Mouse (Mus musculus) retina, postnatal 7 days (tissue): Measurements from ENCODE around the gene Srsf5.
A peak's percentile ranks its signal among the peaks of the same experiment; 100 is the strongest.
"Not testable (repeated sequence)": the region's sequence is repeated elsewhere in the genome, so short reads cannot be mapped to it uniquely, and the experiment has no call there.

Source experiments
- DNase-seq: peaks from one replicate; pipeline ENCODE4 v3.0.0-alpha.2; 2012; ENCODE audit warnings: low read depth, low spot score

Gene Srsf5

GRCm38 (mm10) chr12:80945334-80945995 is at the start of gene Srsf5:
Gene Srsf5 (plus strand): TSS chr12:80945504.
- peak; percentile 98 for DNase-seq

DNA sequence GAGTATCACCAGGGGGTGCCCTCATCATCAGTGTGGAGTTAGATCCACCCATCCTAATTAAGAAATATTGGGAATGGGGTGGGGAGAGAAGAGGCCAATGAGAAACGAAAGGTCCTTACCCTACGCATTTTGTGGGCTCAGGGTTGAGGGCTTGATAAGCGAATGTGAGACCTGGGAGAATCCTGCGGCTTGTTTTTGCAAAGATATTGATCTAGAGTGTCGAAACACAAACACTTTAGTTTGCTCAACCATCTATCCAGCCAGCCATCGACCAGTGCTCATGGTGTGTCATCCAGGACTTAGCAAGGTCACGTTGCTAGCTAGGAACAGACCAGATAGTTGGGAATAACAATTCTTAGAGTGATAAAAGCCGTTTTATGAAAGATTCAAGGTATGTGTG is 35.7 kb upstream of the Srsf5 start:
- no peak for DNase-seq

DNA sequence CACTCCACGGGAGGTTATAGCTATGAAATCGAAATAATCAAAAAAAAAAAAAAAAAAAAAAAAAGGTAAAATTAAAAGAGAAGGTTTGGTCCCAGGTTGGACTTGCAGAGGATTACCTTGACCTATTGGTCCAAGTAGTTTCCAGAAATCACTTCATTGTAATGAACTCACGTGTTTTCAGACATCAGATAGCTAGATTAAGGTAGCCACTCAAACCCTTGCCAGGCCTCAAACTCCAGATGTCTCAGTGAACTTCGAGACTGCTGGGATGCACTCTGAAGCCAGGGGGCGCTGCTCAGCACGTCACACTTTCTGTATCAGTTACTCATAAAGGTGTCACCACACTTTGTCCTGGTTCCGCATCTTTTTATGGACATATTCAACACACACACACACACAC is 27.5 kb upstream of the Srsf5 start:
- no peak for DNase-seq

GRCm38 (mm10) chr12:80921301-80921700 is 24.0 kb upstream of the Srsf5 start:
- DNase-seq = no peak

- DNase-seq = no peak
Measured at GRCm38 (mm10) chr12:80922869-80923268, 22.4 kb upstream of the Srsf5 start.

DNA sequence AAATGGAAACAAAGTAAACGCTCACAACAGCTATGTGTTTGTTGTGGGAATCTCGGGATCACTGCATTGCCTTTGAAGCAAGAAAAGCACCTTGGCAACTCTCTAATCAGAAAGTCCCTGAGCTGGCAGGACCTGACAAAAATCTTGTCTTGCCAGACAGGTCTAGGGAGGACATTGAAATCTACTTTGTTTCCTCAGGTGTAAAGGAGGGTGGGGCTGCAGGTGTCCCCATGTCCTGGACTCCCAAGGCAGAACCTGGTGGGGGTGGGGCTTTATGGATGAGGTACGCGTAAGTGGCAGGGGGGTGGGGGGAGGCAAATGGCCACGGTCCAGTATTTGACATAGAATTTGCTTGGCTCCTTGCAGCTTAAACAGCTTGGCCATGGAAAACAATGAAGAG is 21.7 kb upstream of the Srsf5 start:
- no peak for DNase-seq

GRCm38 (mm10) chr12:80924205-80924604 is 21.1 kb upstream of the Srsf5 start:
- no peak for DNase-seq

- DNase-seq = no peak
Measured at GRCm38 (mm10) chr12:80925919-80926318, 19.4 kb upstream of the Srsf5 start.

GRCm38 (mm10) chr12:80926550-80926949 is 18.8 kb upstream of the Srsf5 start:
- DNase-seq = no peak

- no peak for DNase-seq
Measured at GRCm38 (mm10) chr12:80927518-80927917, 17.8 kb upstream of the Srsf5 start.

GRCm38 (mm10) chr12:80928881-80929280 is 16.4 kb upstream of the Srsf5 start:
- no peak for DNase-seq

DNA sequence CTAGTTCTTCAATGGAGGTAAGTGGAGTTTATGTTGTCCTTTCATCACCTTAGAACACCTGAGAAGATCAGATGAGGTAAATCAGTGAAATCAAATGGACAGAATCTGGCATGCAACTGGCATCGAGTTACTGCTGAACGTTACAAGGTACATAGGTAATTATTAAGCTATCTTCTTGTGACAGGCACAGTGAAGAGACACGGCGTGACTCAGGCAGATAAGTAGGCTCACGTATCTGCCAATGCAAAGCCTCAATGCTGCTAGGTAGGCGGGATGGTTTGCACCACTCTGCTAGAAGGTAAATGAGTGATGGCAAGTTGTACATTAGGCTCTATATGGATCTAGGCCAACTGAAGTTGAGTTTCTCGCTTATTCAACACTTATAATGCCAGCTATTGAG is 15.2 kb upstream of the Srsf5 start:
- no peak for DNase-seq

DNA sequence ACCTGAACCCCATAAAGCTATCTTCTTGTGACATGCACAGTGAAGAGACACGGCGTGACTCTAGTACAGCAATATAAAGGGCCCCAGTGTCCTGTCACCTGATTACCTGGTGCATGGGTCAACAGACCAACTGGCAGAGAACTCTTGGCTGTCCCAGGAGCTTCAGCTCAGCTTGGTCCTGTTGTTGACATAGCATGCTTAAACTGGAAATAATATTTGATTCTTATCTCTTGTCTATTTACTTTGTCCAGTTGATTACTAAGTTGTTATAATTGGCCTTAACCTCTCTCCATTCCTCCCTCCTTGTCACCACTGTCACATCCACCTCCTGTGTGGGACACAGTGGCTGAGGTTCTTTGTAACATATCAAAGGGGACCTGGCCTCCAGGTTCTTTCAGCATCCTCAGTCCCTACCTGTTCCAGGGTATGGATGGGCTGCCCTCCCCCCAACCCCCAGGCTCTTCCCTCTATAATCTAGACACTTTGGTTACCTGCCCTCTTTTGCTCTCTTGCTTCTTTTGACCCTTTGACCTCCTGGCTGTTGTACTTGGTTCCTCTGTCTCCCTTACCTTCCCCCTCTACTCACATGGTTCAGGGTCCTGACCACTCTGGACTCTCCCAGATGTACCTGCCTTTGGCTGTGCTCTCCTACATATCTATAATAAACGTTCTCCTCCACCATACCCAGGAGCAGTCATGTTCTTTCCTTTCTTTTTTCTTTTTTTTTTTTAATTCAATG is 13.7 kb upstream of the Srsf5 start:
- no peak for DNase-seq

DNA sequence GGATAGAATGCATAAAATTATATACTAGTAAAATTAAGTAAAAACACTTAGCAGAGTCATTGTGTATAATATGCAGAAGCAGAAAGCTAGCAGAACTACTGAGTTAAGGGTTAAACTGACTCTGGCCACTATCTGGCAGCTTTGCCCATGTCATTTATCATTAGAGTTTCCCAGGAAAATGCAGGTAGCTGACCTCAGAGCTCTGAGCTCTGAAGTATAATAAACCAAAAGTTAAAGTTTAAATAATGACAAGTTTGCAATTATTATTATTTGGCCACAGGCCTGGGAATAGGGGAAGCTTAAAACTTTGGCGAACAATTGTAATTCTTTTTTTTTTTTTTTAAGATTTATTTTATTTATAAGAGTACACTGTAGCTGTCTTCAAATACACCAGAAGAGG is 12.4 kb upstream of the Srsf5 start:
- DNase-seq = no peak

DNA sequence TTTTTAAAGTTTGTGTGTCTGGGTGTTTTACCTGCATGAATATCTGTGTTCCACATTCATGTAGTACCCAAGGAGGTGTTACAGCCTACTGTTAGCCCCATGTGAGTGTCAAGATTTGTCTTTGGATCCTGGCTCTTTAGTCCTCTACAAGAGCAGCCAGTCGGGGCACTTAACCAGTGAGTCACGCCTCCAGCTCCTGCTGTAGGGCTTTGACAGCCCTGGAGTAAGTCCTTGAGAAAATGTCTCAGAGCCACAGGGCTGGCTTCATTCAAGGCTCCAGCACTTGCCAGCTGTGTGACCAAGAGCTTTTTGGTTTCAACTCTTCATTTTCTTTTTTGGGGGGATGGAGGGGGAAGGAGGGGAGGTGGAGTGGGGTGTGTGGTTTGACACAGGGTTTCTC is 8.6 kb upstream of the Srsf5 start:
- DNase-seq = no peak

DNA sequence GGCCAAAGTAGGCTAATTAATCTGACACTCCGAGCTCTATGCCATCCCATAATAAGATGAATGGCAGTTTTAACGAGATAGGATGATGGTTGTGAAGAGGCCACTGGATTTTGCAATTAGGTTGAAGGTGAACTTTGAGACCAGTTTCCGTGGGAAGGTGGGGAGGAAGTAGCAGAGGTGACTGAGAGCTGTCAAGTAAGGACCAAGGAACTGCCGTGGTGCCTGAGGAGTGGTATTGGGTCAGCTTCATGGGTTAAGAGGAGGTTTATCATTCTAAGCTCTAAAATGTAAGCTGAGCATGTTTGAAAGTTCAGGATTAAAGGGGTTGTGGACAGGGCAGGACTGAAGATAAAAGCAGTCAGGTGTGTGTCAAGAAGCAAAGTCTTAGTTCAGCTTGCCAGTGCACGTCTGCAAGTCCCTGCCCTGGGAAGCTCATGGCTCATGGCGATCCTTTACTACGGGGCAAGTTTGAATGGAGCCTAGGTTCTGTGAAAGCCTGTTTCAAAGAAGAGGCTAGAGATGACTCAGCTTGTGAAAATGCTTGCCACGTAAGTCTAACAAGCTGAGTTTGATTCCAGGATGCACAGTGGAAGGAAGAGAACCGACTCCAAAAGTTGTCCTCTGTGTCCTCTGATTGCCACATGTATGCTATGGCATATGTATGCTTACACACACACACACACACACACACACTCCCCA is 7.8 kb upstream of the Srsf5 start:
- DNase-seq = no peak

GRCm38 (mm10) chr12:80938642-80939041 is 6.7 kb upstream of the Srsf5 start:
- no peak for DNase-seq

DNA sequence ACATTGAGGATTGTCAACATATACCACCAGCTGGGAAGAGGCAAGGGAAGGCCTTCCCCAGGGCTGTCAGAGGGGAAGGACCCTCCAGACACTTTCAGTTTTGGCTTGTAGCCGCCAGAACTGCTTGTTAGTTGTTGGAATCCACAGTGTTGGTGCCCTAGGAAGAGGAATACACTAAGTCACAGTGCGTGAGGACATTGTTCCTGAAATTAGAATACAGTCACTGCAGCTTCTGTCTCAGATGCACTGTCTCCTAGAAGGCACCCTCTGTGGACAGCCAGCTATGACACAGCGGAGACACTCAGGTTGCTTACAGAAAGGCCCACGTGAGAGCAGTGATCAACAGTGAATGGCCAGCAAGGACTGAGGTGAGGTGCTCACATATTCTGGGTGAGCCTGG is 6.1 kb upstream of the Srsf5 start:
- no peak for DNase-seq

DNA sequence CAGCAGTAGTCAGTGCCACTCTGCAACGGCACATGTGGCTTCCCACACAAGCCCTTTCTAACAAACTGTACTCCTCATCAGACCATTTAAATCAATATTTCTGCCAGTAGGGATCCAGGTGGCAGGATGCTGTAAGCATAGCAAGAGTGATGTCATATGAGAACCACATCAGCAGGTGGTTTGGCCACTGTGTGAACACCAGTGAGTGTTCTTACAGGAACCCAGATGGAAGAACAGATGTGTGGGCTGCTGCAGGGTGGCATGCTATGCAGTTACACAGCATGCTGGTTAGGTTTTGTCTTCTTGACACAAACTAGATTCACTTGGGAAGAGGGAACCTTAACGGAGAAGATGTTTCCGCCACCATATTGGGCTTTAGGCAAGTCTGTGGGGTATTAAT is 3.4 kb upstream of the Srsf5 start:
- DNase-seq = no peak

DNA sequence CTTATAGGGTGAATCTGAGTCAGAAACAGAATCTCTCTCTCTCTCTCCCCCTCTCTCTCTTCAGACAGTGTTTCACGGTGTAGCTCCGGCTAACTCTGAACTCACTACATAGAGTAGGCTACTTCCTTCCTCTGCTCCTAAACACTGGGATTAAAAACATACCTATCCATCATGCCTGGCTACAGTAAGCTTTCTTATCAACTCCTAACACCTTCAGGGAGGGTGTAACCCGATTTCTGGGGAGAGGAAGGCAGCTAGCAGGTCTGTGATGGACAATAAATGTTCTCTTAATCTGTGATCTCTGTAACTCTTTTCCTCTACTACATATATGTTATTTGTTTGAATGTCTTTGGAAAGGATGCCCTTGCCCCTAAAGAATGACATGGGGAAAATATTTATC is 1.9 kb upstream of the Srsf5 start:
- no peak for DNase-seq

- DNase-seq = no peak
Measured at GRCm38 (mm10) chr12:80944204-80944603, 1.1 kb upstream of the Srsf5 start.

- DNase-seq = not testable (repeated sequence)
Measured at GRCm38 (mm10) chr12:80944963-80945333, 356 bp upstream of the Srsf5 start.

- peak; percentile 95 for DNase-seq
Measured at GRCm38 (mm10) chr12:80945996-80946355, 672 bp downstream of the Srsf5 start.
